Mouse (Mus musculus): ENCODE results near the gene Ptprf.

Ptprf gene

GRCm38 (mm10) chr4:118286202-118286601, 5.0 kb downstream of the Ptprf start:
- no peak for DNase-seq (ENCODE audit: low read depth, low spot score)

GRCm38 (mm10) chr4:118282182-118282562, 9.0 kb downstream of the Ptprf start:
- no peak for DNase-seq (ENCODE audit: low read depth, low spot score)

DNA sequence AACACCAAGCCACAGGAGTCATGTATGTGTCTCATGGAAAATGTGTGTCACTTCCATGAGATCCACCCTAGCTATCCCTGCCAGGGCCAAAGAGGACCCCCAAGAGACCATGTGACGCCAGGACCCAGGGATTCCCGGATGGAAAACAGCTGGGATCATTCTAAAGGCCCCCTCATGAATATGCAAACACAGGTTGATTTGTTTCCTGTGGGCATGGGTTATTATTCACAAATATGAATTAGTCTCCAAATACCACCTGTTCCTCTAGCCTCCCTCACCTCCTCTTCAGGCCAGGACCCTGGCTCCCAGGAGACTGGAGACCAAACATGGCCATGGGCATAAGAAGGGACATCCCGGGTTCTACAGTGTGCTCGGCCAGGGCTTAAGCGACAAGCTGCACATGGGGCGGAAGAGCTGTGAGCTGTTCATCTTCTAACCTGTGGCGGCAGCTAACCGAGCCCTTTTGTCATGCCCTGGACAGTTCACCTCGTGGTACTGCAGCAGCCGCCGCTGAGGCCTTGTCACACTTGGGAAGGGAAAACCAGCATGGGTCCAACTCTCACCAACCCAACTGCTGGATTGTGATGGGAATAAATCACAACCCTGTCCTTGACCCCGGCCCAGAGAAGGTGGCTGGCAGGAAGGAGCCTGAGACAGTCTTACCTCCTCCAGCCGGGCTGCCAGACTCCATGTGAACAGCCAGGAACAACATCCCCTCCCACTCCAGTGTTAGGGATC, 9.6 kb downstream of the Ptprf start:
- peak; percentile 88 for DNase-seq (ENCODE audit: low read depth, low spot score)

DNA sequence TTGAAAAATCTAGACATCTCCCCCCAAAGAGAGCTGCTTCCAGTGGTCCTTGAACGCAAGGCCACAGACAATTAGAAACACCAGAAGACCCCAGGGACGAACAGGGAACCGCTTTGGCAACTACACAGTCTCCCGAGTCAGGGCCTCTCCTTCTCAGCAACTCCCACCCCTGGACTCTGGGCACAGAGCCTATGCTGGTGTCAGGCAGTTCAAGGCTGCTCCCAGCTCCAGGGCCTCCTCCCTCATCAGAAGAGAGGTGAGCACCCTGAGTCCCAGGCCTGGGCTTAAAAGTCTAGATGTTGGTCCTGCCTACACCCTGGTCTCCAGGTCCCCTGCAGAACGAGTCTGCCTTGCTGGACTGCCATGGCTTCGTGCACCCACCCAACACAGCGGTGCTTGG, 10.7 kb downstream of the Ptprf start:
- no peak for DNase-seq (ENCODE audit: low read depth, low spot score)

GRCm38 (mm10) chr4:118276520-118277232, 14.5 kb downstream of the Ptprf start:
- peak; percentile 94 for DNase-seq (ENCODE audit: low read depth, low spot score)

DNA sequence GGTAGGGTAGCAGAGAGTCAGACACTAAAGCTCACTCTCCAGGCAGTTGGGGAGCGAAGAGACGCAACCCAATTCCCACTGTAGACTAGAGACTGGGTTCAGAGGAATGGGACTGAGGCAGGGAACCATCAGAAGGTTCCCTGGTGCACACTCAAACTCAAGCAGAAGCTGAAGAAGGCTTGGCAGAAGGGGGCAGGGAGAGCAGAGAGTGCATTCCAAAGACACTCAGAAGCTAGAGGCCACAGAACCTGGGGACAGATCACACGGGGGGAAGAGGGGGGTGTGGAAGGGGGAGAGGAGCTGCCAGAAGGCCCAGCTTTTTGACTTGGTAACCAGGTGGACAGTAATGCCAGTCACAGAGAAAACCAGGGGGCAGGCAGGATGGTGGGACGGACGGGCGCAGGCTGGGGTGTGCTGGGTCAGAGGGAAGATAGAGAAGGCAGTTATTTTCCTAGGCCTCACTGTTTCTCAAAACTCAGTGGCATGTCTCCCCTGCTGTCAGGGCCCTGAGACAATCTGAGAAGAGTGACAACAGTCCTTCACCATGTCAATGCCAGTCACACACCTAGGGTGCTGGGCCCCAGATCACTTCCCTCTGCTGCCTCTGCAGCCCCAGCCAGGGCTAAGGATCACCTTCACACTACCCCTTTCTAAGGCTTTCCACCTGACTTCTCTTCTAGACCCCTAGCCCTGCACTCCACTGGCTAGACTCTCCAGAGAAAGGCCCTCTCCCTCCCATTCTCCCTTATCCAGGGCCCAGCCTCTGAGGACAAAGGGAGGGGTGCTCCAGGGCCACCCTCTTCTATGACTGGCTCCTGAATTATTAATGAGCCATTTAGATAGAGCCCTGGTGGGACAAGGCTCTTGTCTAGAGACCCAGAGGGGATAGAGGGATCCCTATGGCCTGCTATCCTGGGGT, 15.3 kb downstream of the Ptprf start:
- no peak for DNase-seq (ENCODE audit: low read depth, low spot score)

GRCm38 (mm10) chr4:118274521-118274920, 16.7 kb downstream of the Ptprf start:
- DNase-seq (ENCODE audit: low read depth, low spot score): no peak

GRCm38 (mm10) chr4:118273998-118274397, 17.2 kb downstream of the Ptprf start:
- DNase-seq (ENCODE audit: low read depth, low spot score): no peak

DNA sequence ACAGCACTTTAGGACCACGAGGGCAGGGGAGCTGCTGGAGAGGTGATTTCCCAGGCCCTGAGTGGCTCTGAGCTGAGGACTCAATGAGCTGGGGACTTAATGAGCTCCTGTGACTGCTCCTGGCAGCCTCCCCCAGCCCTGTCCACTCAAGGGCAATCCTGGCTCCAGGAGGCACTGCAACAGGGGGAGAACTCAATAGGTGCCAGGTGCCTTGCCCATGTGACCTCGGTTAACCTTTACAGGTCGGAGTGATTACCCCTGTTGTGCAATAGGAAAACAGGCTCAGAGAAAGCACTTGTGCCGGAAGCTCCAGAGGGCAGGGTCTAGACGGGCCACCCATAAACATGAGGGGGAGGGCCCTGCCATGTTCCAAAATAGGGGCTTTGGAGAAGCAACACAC, 17.7 kb downstream of the Ptprf start:
- no peak for DNase-seq (ENCODE audit: low read depth, low spot score)

DNA sequence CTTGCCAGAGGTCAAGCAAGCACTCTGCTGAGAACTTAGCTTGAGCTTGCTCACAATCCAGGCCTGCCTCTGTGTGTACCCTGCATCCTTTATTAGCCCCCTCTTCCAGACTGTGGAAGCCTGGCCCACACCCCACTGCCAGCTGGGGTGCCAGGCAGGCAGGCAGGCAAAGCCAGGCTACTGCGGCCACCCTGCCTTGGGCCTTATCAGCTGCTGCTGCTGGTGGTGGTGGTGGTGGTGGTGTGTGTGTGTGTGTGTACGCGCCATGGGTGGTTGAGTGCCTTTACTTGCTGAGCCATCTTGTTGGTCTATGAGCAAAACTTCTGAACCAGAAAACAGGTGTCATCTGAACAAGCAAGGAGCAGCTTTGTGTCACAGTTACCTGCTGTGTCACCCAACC, 18.3 kb downstream of the Ptprf start:
- DNase-seq (ENCODE audit: low read depth, low spot score): no peak

- no peak for DNase-seq (ENCODE audit: low read depth, low spot score)
Observed at GRCm38 (mm10) chr4:118272258-118272657, 18.9 kb downstream of the Ptprf start.

GRCm38 (mm10) chr4:118271556-118272074, 19.6 kb downstream of the Ptprf start:
- peak; percentile 70 for DNase-seq (ENCODE audit: low read depth, low spot score)

GRCm38 (mm10) chr4:118270706-118271105, 20.5 kb downstream of the Ptprf start:
- peak; percentile 79 for DNase-seq (ENCODE audit: low read depth, low spot score)

GRCm38 (mm10) chr4:118269999-118270398, 21.2 kb downstream of the Ptprf start:
- DNase-seq (ENCODE audit: low read depth, low spot score): no peak

DNA sequence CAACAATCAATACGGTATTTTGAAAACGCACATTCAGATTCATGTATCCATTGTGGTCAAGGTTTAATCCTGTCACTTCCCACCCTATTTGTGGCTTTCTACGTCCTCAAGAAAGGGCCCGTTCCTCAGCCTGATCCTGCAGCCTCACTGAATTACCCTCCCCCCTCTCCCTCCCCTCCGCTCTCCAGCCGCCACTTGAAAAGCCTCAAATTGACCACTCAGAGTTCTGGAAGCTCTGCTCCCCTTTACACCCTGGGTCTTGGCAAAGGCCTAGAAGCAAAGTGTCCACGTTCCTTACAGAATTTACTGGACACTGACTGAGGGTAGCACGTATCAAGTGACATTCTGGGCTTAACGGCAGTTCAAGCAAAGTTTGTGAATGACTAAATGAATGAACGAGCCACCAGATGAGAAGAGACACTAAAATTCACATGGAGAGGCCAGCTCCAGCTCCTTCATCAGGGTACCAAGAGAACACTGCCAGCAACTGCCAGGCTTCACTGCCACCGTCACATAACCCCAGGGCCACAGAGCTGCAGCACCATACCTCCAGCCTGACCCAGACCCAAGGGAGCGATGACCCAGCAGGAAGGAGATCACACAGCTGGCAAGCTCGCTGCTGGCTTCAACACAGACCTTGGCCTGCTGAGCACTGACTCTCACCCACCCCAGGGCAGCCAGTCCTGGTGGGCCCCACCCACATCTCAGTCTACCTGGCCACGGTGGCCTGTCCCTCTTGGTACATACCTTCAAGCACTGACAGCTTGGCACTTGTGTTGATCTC, 22.6 kb downstream of the Ptprf start:
- DNase-seq (ENCODE audit: low read depth, low spot score): no peak

DNA sequence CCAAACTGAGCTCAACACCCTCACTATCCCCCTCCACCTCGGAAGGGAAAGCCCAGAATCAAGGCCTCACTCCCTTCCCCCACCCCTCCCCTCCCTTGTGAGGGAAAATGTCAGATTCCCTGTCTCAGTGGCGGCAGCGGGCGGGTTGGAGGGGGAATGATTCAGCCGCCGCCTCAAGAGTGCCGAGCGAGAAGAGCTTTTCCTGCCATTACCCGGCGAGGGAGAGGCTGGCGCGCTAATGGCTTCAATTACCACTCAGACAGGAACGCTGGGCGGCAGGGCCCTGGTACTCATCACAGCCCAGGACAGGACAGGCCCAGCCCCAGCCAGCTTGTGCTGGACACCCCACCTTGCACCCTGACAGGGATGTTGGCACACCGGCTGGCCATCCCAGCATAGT, 25.6 kb downstream of the Ptprf start:
- no peak for DNase-seq (ENCODE audit: low read depth, low spot score)

DNA sequence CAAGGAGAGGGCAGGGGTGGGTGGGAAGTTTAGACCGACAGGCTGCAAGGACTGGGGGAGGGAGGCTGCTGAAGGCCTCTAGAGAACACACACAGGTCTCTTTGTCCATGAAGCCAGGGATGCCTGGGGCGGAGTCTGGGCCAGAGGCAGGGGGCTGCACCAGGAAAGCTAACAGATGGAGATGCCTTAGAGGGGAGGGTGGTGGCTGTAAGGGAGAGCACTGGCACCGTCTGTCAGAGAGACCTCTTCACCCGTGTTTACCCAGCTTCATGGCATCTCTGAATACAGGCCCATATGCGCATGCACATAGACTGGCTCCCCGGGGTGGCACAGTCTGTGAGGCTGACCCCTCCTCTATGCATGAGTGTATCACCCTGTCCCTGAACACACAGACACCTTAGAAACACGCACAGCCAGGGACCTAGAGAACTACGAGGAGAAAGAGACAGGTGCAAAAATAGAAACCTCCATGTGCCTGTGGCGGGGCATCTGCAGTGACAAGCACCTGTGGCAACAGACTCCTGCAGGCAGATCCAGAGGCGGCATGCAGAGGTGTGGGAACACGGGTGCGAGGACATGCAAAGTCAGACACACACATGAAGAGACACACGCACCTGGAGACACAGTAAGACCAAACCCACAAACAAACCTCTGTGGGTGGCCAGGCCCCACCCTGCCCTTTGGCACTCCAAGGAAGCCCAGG, 29.3 kb downstream of the Ptprf start:
- peak; percentile 33 for DNase-seq (ENCODE audit: low read depth, low spot score)

DNA sequence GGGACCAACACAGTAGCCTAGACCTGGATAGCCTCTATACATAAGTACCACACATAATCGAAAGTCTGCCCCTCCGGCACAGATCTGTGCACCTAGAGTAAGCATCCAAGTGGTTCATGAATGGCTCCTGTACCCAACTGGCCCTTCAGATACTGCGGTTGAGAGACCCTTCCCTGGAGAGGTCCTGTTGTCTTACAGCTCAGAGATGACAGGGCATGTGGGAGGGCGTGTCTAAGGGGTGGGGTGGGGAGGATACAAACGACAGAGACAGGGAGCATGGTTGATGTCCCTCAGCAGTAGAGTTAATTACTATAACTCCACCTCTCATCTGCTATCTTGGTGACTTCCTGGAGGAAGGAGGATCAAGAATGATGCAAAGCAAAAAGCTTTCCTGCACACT, 29.9 kb downstream of the Ptprf start:
- no peak for DNase-seq (ENCODE audit: low read depth, low spot score)

- DNase-seq (ENCODE audit: low read depth, low spot score): peak; percentile 86
Observed at GRCm38 (mm10) chr4:118260551-118261267, 30.5 kb downstream of the Ptprf start.

Measured in ES-CJ7 (cell line).